Mouse (Mus musculus): ENCODE data around the gene Cacnb4.
A peak's percentile ranks its signal among the peaks of the same experiment; 100 is the strongest.

The Cacnb4 gene

DNA sequence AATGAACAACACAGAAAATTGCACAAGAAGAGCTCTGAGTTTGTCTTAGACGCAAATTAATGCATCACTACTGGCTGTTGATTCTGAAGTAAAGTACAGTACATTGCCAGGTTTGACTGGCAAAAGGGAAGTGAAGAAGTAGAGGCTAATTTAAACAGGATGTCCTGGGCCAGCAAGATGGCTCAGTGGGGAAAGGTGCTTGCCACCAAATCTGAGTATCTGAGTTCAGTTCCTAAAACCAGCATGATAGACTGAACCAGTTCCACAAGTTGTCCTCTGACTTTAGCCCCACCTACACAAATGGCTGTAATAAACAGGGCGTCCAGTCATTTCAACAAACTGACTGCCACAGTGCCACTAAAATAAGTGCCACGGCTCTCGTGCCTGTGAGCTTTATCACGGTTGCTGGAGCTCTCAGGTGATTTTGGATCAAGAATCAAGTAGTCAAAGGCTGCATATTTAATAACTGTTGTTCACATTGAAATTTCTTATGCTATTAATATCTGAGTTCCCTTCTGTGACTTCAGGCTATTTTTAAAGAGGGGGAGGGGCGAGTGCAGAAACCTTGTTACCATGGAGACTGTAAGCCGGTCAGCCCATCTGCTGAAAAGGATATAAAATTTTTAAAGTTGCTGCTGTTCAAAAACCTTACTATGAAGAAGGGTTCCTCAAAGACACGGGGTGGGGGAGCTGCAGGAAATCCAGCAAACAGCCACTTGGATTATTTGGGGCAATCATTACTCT is 29.2 kb downstream of the Cacnb4 start:
- no peak for DNase-seq

- no peak for DNase-seq
These were observed 33.0 kb downstream of the Cacnb4 start for GRCm38 (mm10) chr2:52643657-52644056.

GRCm38 (mm10) chr2:52639530-52639875 is 37.1 kb downstream of the Cacnb4 start:
- DNase-seq, result no peak

DNA sequence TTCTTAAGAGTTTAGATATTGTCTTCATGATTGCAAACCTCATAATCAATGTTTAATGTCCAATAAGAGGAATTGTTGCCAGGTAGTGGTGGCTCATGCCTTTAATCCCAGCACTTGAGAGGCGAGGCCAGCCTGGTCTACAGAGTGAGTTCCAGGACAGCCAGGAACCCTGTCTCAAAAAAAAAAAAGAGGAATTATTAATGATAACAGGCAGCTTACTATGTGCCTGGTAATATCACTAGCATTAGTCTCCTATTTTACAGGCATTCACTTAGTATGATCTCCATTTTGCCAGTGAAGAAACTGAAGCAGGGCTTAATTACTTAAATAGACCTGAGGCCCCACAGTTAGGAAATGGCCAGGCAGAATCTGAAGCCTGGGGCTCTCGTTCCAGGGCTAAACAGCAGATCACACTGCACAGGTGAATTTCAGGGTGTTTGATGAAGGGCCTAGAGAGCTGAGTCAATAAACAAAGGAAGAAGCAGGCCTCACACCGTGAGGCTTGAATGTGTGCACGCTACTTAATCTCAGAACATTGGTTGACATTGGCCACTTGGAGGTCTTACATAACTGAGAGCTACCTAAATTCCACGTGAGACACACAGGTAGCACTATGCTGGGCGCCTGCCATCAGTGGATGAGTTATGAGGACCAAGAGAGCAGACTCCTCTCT is 37.6 kb downstream of the Cacnb4 start:
- DNase-seq, result peak; percentile 32 to 45

GRCm38 (mm10) chr2:52638226-52638625 is 38.4 kb downstream of the Cacnb4 start:
- peak; percentile 53 to 69 for DNase-seq

DNA sequence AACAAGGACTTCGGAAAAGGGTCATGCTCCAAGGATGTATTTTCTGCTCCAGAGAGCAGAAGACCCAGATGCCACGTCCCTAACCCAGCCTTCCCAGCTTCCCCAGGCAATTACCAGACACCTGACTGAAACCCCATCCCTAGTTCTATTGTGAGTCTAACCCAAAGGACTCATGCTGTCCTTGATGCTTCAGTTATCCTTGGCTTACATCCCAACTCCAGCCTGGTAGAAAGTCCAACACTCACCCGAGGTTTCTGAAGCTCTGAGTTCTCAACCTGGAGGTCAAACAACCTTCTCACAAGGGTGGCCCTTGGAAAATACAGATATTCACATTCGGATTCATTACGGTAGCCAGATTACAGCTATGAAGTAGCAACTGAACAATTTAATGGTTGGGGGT is 40.6 kb downstream of the Cacnb4 start:
- no peak for DNase-seq

DNA sequence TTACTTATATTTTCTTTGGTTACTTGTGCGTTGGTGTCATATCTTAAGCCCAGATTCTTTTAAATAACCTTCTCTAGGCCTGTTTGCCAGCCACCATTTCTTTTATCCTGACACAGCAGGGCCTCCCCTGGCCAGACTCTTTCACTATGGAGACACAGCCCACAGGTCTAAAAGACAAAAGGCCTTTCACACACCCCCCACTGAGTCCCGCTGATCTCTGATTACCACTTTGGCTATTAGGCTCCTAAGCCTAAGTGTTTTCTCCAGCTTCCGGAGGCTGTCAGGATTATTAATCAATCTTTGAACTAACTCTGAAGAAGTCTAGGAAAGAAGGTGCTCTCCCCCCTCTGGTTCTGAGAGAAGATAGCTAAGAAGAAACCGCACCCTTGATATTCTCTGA is 41.3 kb downstream of the Cacnb4 start:
- DNase-seq, result no peak

DNA sequence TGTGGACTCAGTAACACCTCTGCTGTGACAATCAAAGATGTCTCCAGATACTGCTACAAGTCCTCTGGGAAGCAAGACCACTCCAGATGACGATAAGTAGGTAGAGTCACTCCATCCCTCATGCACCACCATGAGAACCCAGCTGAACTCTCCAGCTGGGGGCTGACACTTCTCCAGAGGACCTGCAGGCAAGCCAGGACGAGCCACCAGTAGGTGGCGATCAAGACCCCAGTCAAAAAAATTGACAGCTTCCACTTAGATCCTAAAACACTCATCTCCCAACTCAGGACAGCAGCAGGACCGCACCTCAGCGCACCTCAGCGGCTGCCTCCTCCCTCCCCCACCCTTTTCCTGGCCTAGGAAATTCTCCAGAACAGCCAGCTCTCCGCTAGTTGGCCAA is 43.8 kb downstream of the Cacnb4 start:
- DNase-seq, result peak; percentile 79 to 85

DNA sequence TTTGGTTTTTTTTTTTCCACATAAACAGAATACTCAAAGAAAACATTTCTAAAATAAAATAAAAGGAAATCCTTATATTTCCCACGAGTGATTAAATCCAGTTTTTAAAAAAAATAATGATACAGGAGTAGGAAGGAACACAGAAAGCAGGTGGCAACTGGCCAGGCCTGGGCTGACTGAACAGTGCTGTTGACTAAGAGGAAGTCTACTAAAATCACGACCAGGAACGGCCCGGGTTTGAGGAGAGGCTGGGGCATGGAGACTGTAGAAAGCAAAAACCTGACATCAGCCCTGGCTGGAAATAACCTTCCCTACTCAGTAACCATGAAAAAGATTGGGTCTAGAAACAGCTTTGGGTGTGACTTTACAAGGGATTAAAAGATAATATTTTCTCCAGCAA is 48.4 kb downstream of the Cacnb4 start:
- DNase-seq, result peak; percentile 43 to 44

DNA sequence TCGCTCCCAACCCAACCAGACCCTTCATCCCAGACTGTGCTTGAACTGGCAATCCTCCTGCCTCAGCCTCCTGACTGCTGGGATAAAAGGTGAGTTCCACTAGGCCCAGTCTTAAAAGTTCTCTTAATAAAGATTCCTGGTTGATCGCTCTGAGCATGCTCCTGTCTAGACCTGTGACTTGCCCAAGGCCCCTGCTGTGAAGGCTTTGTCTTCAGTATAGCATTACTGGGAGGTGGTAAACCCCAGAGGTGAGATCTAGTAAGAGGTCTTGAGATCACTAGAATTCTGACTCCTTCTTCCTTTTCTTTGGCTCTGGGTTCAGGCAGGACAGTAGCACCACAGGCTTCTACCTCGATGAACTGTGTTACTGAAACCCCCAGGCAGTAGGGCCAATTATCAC is 50.4 kb downstream of the Cacnb4 start:
- no peak for DNase-seq

DNA sequence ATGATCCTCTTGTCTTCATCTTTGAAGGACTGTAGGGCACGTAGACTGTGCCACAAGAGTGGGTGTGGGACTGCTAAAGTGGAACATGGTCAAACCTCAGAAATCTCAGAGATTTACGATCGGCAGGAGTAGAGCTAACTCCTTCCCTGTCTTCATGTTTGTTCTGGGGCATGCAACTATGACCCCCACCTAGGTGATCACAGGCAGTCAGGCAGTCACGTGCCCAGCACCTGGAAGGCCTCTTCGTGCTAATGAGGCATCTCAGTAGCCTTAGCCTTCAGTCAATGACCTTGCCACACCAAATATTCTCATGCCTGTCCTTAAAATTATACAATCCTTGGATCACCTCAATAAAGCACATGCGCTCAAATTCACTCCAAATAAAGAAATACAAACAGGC is 50.9 kb downstream of the Cacnb4 start:
- DNase-seq, result no peak

- no peak for DNase-seq
These were observed 52.7 kb downstream of the Cacnb4 start for GRCm38 (mm10) chr2:52623921-52624404.

DNA sequence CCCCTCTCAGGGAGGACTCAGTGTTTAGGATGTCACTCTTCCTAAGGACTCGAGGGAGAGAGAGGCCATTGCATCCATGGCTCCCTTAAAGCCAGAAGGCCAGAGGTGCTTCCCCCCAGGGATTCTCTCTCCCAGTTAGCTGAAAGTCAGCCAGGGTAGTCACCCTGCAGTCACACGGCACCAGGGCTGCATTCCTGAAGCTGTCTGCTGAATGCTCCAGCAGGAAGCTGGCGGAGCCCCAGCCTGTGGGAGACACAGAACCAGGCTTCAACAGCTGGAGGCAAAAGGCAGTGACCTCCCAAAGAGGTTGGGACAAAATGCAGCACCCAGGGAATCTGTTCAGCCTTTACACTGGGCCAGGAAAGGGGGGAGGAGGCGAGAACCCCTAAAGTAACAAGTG is 53.2 kb downstream of the Cacnb4 start:
- DNase-seq, result no peak

DNA sequence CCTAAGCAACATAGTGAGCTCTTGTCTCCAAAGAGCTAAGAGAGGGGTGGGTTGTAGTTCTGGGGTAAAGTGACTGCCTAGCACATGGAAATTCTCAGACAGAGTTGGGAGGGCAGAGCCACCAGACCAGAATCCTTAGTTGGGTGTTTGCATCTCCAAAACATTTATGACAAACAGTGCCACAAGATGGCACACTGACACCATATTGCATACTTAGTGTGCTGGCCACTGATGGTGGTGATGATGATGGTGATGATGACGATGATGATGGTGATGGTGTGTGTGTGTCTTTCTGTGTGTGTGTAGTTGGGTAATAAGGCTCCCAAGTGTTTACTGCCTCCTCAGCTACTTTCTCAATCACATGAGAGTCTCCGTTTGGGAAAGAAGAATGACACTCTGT is 54.0 kb downstream of the Cacnb4 start:
- peak in 1 of 2 experiments; percentile 32 for DNase-seq

DNA sequence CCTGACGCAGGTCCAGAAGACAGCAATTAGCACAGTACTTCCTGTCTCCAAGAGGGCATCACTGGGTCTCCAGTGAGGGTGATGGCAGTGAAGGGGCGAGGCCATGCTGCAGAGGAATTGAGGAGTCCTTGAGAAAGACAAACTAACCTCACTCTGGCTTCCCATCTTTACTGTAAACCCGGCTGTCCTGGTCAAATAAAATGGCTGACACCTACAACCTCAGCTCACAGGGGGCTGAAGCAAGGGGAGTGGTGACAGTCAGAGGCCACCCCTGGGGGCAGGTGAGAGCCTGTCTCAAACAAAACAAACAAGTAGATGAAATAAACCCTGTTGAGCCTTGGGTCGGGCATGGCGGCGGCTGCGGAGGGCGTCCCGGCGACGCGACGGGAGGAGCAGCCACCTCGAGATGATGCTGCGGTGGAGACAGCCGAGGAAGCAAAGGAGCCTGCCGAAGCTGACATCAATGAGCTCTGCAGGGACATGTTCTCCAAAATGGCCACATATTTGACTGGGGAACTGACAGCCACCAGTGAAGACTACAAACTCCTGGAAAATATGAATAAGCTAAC is 57.1 kb downstream of the Cacnb4 start:
- no peak for DNase-seq

GRCm38 (mm10) chr2:52618804-52619203 is 57.8 kb downstream of the Cacnb4 start:
- no peak for DNase-seq

DNA sequence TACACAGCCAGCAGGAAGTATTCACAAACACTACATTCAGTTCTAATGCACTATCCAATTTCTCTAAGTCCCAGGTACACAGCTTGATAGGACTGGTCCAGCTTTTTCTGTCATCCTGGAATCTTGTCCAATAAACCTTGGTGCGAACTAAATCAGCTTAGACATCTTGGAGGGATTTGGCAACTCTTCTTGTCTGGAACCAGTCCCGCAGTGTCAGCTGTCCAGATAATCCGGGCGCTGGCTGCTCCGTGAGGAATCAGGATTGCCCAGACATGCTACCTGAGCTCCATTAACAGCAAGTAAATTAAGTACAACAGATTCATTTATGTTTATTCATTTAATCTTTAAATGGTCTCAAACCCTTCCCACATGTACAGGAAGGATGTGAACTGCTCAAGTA is 61.2 kb downstream of the Cacnb4 start:
- DNase-seq, result peak; percentile 86 to 88

- no peak for DNase-seq
These were observed 62.7 kb downstream of the Cacnb4 start for GRCm38 (mm10) chr2:52613888-52614287.

DNA sequence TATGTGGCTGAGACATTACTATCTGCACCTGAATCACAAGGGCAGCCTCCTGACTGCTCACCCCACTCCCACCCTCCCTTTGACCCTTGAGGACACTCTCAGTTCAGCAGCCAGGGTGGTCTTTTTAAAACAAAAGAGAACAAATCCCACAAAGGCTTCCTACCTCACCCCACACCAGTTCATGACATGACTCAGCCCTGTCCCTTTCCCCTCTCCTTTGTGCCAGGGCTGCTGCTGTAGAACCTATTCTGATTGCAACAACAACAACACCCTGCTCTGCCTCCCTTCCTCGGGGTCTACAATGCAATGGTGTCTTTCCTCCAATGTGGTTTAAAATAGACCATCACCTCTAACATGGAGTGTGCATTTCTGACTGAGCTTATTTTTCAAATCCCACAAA is 67.1 kb downstream of the Cacnb4 start:
- no peak for DNase-seq

- no peak for DNase-seq
These were observed 68.7 kb downstream of the Cacnb4 start for GRCm38 (mm10) chr2:52607857-52608485.

GRCm38 (mm10) chr2:52606331-52606730 is 70.3 kb downstream of the Cacnb4 start:
- no peak for DNase-seq

GRCm38 (mm10) chr2:52605321-52605720 is 71.3 kb downstream of the Cacnb4 start:
- DNase-seq, result peak; percentile 80 to 84

- no peak for DNase-seq
These were observed 72.0 kb downstream of the Cacnb4 start for GRCm38 (mm10) chr2:52604651-52605020.

All from cerebellum, adult 18-20 months (tissue).